Mouse (Mus musculus): Measurements from ENCODE around the gene H2al1b. TPM values are rescaled to one million over a fixed set of nuclear protein-coding genes. Genes with fewer than 3 reads are reported as not detected.
A peak's percentile ranks its signal among the peaks of the same experiment; 100 is the strongest.
"Not testable (repeated sequence)": the region's sequence is repeated elsewhere in the genome, so short reads cannot be mapped to it uniquely, and the experiment has no call there.

H2al1b gene
- polyA plus RNA-seq, 1 experiment from 2014 or later: not detected

- H3K27me3 ChIP-seq (ENCODE audit: control insufficient read depth, insufficient read depth, low read length): no peaks in the 10 kb centered on the region
- 89% methylated on average over 3 of the region's 3 CpGs for WGBS
- no peak for TF ChIP-seq CTCF (IDR thresholded peaks at IDR 0.05; ENCODE audit: low read depth)
- TF ChIP-seq EP300 (optimal IDR thresholded peaks at IDR 0.05): no peak
- no peaks in the 10 kb centered on the region for H3K4me1 ChIP-seq (replicated peaks; ENCODE audit: control insufficient read depth, insufficient read depth)
- H3K4me2 ChIP-seq (replicated peaks; ENCODE audit: low read depth): no peak overlapping the region
- ATAC-seq (ENCODE audit: low FRiP score, low TSS enrichment) (no peak), DNase-seq (ENCODE audit: low spot score) (no peak)
- no peak overlapping the region for H3K9ac ChIP-seq (ENCODE audit: low read length)
- no peak overlapping the region for H3K4me3 ChIP-seq (ENCODE audit: low read depth, low read length)
- no peak overlapping the region for H3K27ac ChIP-seq (replicated peaks)
- H3K36me3 ChIP-seq (ENCODE audit: control insufficient read depth, insufficient read depth, low read length): no peaks in the 10 kb centered on the region
- H3K9me3 ChIP-seq (ENCODE audit: control insufficient read depth, low read length): no peaks in the 10 kb centered on the region
These were observed 33.2 kb upstream of the H2al1b start for GRCm38 (mm10) chrX:11269074-11269473.

- Histone ChIP-seq H3K4me2 (replicated peaks; ENCODE audit: low read depth) (no peak overlapping the region), H3K9ac (ENCODE audit: low read length) (no peak overlapping the region), H3K9me3 (ENCODE audit: control insufficient read depth, low read length) (no peaks in the 10 kb centered on the region), H3K27me3 (ENCODE audit: control insufficient read depth, insufficient read depth, low read length) (no peaks in the 10 kb centered on the region), H3K36me3 (ENCODE audit: control insufficient read depth, insufficient read depth, low read length) (no peaks in the 10 kb centered on the region), H3K4me1 (replicated peaks; ENCODE audit: control insufficient read depth, insufficient read depth) (no peaks in the 10 kb centered on the region), H3K4me3 (ENCODE audit: low read depth, low read length) (no peak overlapping the region), H3K27ac (replicated peaks) (no peak overlapping the region)
- no peak for ATAC-seq (ENCODE audit: low FRiP score, low TSS enrichment)
- TF ChIP-seq EP300 (optimal IDR thresholded peaks at IDR 0.05): no peak
- no peak for TF ChIP-seq CTCF (IDR thresholded peaks at IDR 0.05; ENCODE audit: low read depth)
- DNase-seq (ENCODE audit: low spot score): no peak
- WGBS: 66% methylated on average over 3 of the region's 3 CpGs
These were observed 29.0 kb upstream of the H2al1b start for GRCm38 (mm10) chrX:11273190-11273589.

- no peak overlapping the region for H3K9ac ChIP-seq (ENCODE audit: low read length)
- no peak overlapping the region for H3K27ac ChIP-seq (replicated peaks)
- no peaks in the 10 kb centered on the region for H3K36me3 ChIP-seq (ENCODE audit: control insufficient read depth, insufficient read depth, low read length)
- no peak overlapping the region for H3K4me2 ChIP-seq (replicated peaks; ENCODE audit: low read depth)
- no peaks in the 10 kb centered on the region for H3K4me1 ChIP-seq (replicated peaks; ENCODE audit: control insufficient read depth, insufficient read depth)
- DNase-seq (ENCODE audit: low spot score): no peak
- no peak for ATAC-seq (ENCODE audit: low FRiP score, low TSS enrichment)
- no peak overlapping the region for H3K4me3 ChIP-seq (ENCODE audit: low read depth, low read length)
- WGBS: 67% methylated on average over 6 of the region's 6 CpGs
- no peaks in the 10 kb centered on the region for H3K27me3 ChIP-seq (ENCODE audit: control insufficient read depth, insufficient read depth, low read length)
- H3K9me3 ChIP-seq (ENCODE audit: control insufficient read depth, low read length): no peaks in the 10 kb centered on the region
- no peak for TF ChIP-seq CTCF (IDR thresholded peaks at IDR 0.05; ENCODE audit: low read depth)
- TF ChIP-seq EP300 (optimal IDR thresholded peaks at IDR 0.05): no peak
These were observed 25.1 kb upstream of the H2al1b start for GRCm38 (mm10) chrX:11277083-11277482.

- H3K9ac ChIP-seq (ENCODE audit: low read length): no peak overlapping the region
- DNase-seq (ENCODE audit: low spot score) (no peak), ATAC-seq (ENCODE audit: low FRiP score, low TSS enrichment) (no peak)
- H3K27me3 ChIP-seq (ENCODE audit: control insufficient read depth, insufficient read depth, low read length): no peaks in the 10 kb centered on the region
- 59% methylated on average over 2 of the region's 2 CpGs for WGBS
- H3K4me1 ChIP-seq (replicated peaks; ENCODE audit: control insufficient read depth, insufficient read depth): no peaks in the 10 kb centered on the region
- H3K4me2 ChIP-seq (replicated peaks; ENCODE audit: low read depth): no peak overlapping the region
- TF ChIP-seq EP300 (optimal IDR thresholded peaks at IDR 0.05) (no peak), CTCF (IDR thresholded peaks at IDR 0.05; ENCODE audit: low read depth) (no peak)
- no peaks in the 10 kb centered on the region for H3K36me3 ChIP-seq (ENCODE audit: control insufficient read depth, insufficient read depth, low read length)
- no peaks in the 10 kb centered on the region for H3K9me3 ChIP-seq (ENCODE audit: control insufficient read depth, low read length)
- no peak overlapping the region for H3K27ac ChIP-seq (replicated peaks)
- H3K4me3 ChIP-seq (ENCODE audit: low read depth, low read length): no peak overlapping the region
These were observed 21.5 kb upstream of the H2al1b start for GRCm38 (mm10) chrX:11280741-11281140.

GRCm38 (mm10) chrX:11288306-11288882, 13.8 kb upstream of the H2al1b start:
- TF ChIP-seq CTCF (IDR thresholded peaks at IDR 0.05; ENCODE audit: low read depth): no peak
- TF ChIP-seq EP300 (optimal IDR thresholded peaks at IDR 0.05): no peak
- Histone ChIP-seq H3K4me3 (ENCODE audit: low read depth, low read length) (no peak overlapping the region), H3K36me3 (ENCODE audit: control insufficient read depth, insufficient read depth, low read length) (no peaks in the 10 kb centered on the region), H3K4me1 (replicated peaks; ENCODE audit: control insufficient read depth, insufficient read depth) (no peaks in the 10 kb centered on the region), H3K4me2 (replicated peaks; ENCODE audit: low read depth) (no peak overlapping the region), H3K9me3 (ENCODE audit: control insufficient read depth, low read length) (no peaks in the 10 kb centered on the region), H3K27ac (replicated peaks) (no peak overlapping the region), H3K9ac (ENCODE audit: low read length) (no peak overlapping the region), H3K27me3 (ENCODE audit: control insufficient read depth, insufficient read depth, low read length) (no peaks in the 10 kb centered on the region)
- DNase-seq (ENCODE audit: low spot score) (peak; percentile 14), ATAC-seq (ENCODE audit: low FRiP score, low TSS enrichment) (0 out of 2 replicates have a peak, but pooled peaks have one; percentile 29)
- 56% methylated on average over 14 of the region's 14 CpGs for WGBS

GRCm38 (mm10) chrX:11289244-11289643, 13.0 kb upstream of the H2al1b start:
- Histone ChIP-seq H3K4me2 (replicated peaks; ENCODE audit: low read depth) (no peak overlapping the region), H3K27ac (replicated peaks) (no peak overlapping the region), H3K9me3 (ENCODE audit: control insufficient read depth, low read length) (no peaks in the 10 kb centered on the region), H3K9ac (ENCODE audit: low read length) (no peak overlapping the region), H3K36me3 (ENCODE audit: control insufficient read depth, insufficient read depth, low read length) (no peaks in the 10 kb centered on the region), H3K27me3 (ENCODE audit: control insufficient read depth, insufficient read depth, low read length) (no peaks in the 10 kb centered on the region), H3K4me3 (ENCODE audit: low read depth, low read length) (no peak overlapping the region), H3K4me1 (replicated peaks; ENCODE audit: control insufficient read depth, insufficient read depth) (no peaks in the 10 kb centered on the region)
- 66% methylated on average over 4 of the region's 4 CpGs for WGBS
- TF ChIP-seq EP300 (optimal IDR thresholded peaks at IDR 0.05): no peak
- TF ChIP-seq CTCF (IDR thresholded peaks at IDR 0.05; ENCODE audit: low read depth): no peak
- ATAC-seq (ENCODE audit: low FRiP score, low TSS enrichment) (no peak), DNase-seq (ENCODE audit: low spot score) (no peak)

- not testable (repeated sequence) for ATAC-seq (ENCODE audit: low FRiP score, low TSS enrichment); H3K36me3 ChIP-seq (ENCODE audit: control insufficient read depth, insufficient read depth, low read length); H3K9ac ChIP-seq (ENCODE audit: low read length); DNase-seq (ENCODE audit: low spot score); H3K27me3 ChIP-seq (ENCODE audit: control insufficient read depth, insufficient read depth, low read length); H3K4me2 ChIP-seq (replicated peaks; ENCODE audit: low read depth); H3K27ac ChIP-seq (replicated peaks); H3K4me3 ChIP-seq (ENCODE audit: low read depth, low read length); H3K9me3 ChIP-seq (ENCODE audit: control insufficient read depth, low read length); H3K4me1 ChIP-seq (replicated peaks; ENCODE audit: control insufficient read depth, insufficient read depth)
- no CpG with 5 or more reads among the region's 3 CpGs for WGBS
These were observed 3.3 kb upstream of the H2al1b start, which contains the start of gene H2al1a for GRCm38 (mm10) chrX:11298957-11299356. H2al1a (plus strand) TSS chrX:11299257.

- H3K4me2 ChIP-seq (replicated peaks; ENCODE audit: low read depth); H3K27me3 ChIP-seq (ENCODE audit: control insufficient read depth, insufficient read depth, low read length); H3K27ac ChIP-seq (replicated peaks); H3K4me1 ChIP-seq (replicated peaks; ENCODE audit: control insufficient read depth, insufficient read depth); ATAC-seq (ENCODE audit: low FRiP score, low TSS enrichment); H3K9ac ChIP-seq (ENCODE audit: low read length); H3K4me3 ChIP-seq (ENCODE audit: low read depth, low read length); H3K36me3 ChIP-seq (ENCODE audit: control insufficient read depth, insufficient read depth, low read length); H3K9me3 ChIP-seq (ENCODE audit: control insufficient read depth, low read length); DNase-seq (ENCODE audit: low spot score): not testable (repeated sequence)
- 80% methylated on average over 1 of the region's 6 CpGs for WGBS
These were observed 3.1 kb downstream of the H2al1b start, which contains the start of gene H2al1c for GRCm38 (mm10) chrX:11305355-11305754. H2al1c (plus strand) TSS chrX:11305655.

GRCm38 (mm10) chrX:11308524-11308923, 6.3 kb downstream of the H2al1b start, which contains the start of gene H2al1d:
H2al1d (plus strand) TSS chrX:11308824.
- H3K27ac ChIP-seq (replicated peaks); H3K27me3 ChIP-seq (ENCODE audit: control insufficient read depth, insufficient read depth, low read length); H3K4me2 ChIP-seq (replicated peaks; ENCODE audit: low read depth); H3K36me3 ChIP-seq (ENCODE audit: control insufficient read depth, insufficient read depth, low read length); H3K9me3 ChIP-seq (ENCODE audit: control insufficient read depth, low read length); H3K4me1 ChIP-seq (replicated peaks; ENCODE audit: control insufficient read depth, insufficient read depth); H3K9ac ChIP-seq (ENCODE audit: low read length); ATAC-seq (ENCODE audit: low FRiP score, low TSS enrichment); DNase-seq (ENCODE audit: low spot score); H3K4me3 ChIP-seq (ENCODE audit: low read depth, low read length): not testable (repeated sequence)
- WGBS: no CpG with 5 or more reads among the region's 6 CpGs
